Mouse (Mus musculus) kidney, embryonic 15.5 days (tissue): ENCODE data around the gene Aqp7. TPM values are rescaled to one million over a fixed set of nuclear protein-coding genes. Genes with fewer than 3 reads are reported as not detected.

Experiments used
- ATAC-seq: fragments of 200-750 bp; cut with Nextera tagmentation; replicated peaks from 2 replicates; pipeline ENCODE4 v1.8.0; 2017; ENCODE audit warnings: moderate TSS enrichment; ENCODE audit not compliant: low FRiP score
- H3K27ac ChIP-seq: fragments of 300-500 bp; sonication (generic); 2 replicates; pipeline ENCODE4 v1.5.1; 2015; ENCODE audit warnings: mild to moderate bottlenecking, inconsistent platforms
- H3K27me3 ChIP-seq: fragments of 300-500 bp; sonication (generic); 2 replicates; pipeline ENCODE4 v1.6.1; 2015; ENCODE audit warnings: inconsistent platforms
- H3K36me3 ChIP-seq: fragments of 300-500 bp; sonication (generic); 2 replicates; pipeline ENCODE4 v1.6.1; 2015; ENCODE audit warnings: inconsistent platforms
- H3K4me1 ChIP-seq: fragments of 300-500 bp; sonication (generic); 2 replicates; pipeline ENCODE4 v1.6.1; 2015; ENCODE audit warnings: inconsistent platforms
- H3K4me2 ChIP-seq: fragments of 300-500 bp; sonication (generic); 2 replicates; pipeline ENCODE4 v1.6.1; 2015; ENCODE audit warnings: moderate library complexity, mild to moderate bottlenecking, inconsistent platforms
- H3K4me3 ChIP-seq: fragments of 300-500 bp; sonication (generic); replicated peaks from 2 replicates; pipeline ENCODE4 v1.5.1; 2015; ENCODE audit warnings: mild to moderate bottlenecking, inconsistent platforms
- H3K9ac ChIP-seq: fragments of 300-500 bp; sonication (generic); 2 replicates; pipeline ENCODE4 v1.6.1; 2015; ENCODE audit warnings: mild to moderate bottlenecking, inconsistent platforms
- H3K9me3 ChIP-seq: fragments of 300-500 bp; sonication (generic); replicated peaks from 2 replicates; pipeline ENCODE4 v1.6.1; 2016; ENCODE audit warnings: inconsistent platforms
- WGBS: fragments of 180-500 bp; shearing (Covaris S2); methylation state at CpG from one replicate; pipeline ENCODE4 v1.1.7; 2015; ENCODE audit warnings: mixed read lengths; 5-methylcytosine and 5-hydroxymethylcytosine counted together
- microRNA-seq: library from miRNA; unstranded; fragments of <30 nt; microRNA quantifications from one replicate; pipeline ENCODE4, GENCODE M21; 2016
- polyA plus RNA-seq: library from polyadenylated mRNA; unstranded; fragments of >200 nt; fragmentation: Nextera tagmentation; extraction: Ambion mirVana; gene quantifications from 2 replicates; pipeline ENCODE4 v1.2.1, GENCODE M21; 2015

The Aqp7 gene
- polyA plus RNA-seq, 1 experiment from 2014 or later = 0.88 TPM

GRCm38 (mm10) chr4:40983686-40984085 is 64.3 kb downstream of the Aqp7 start:
- Histone ChIP-seq H3K27me3 (no peaks in the 10 kb centered on the region), H3K27ac (no peak overlapping the region), H3K9ac (no peak overlapping the region), H3K36me3 (peaks cover 96% of the 10 kb centered on the region), H3K4me3 (no peak overlapping the region), H3K4me1 (no peaks in the 10 kb centered on the region), H3K9me3 (no peaks in the 10 kb centered on the region), H3K4me2 (no peak overlapping the region)
- no peak for ATAC-seq
- 87% methylated on average over 1 of the region's 1 CpGs for WGBS

Small RNAs within 50 kb of the gene (microRNA-seq; reads per million reads assigned to microRNA genes)
- 1.0 reads per million for gene Mir3094

Other genes with a start within 250 kb of the Aqp7 start
- 46.3 and 46.4 TPM in 2 replicates for gene B4galt1, start 194.1 kb downstream of the Aqp7 start, polyA plus RNA-seq
- 1.1 and 31.9 TPM in 2 replicates for gene Spink4, start 128.1 kb downstream of the Aqp7 start, polyA plus RNA-seq
- 218 and 220 TPM in 2 replicates for gene Bag1, start 99.8 kb downstream of the Aqp7 start, polyA plus RNA-seq
- 114 and 121 TPM in 2 replicates for gene Chmp5, start 99.7 kb downstream of the Aqp7 start, polyA plus RNA-seq
- gene Nfx1, start 77.2 kb downstream of the Aqp7 start, polyA plus RNA-seq = 87.3 and 87.9 TPM in 2 replicates
- 29.0 and 33.1 TPM in 2 replicates for gene Aqp3, start 50.0 kb upstream of the Aqp7 start, polyA plus RNA-seq
- gene Nol6, start 76.3 kb upstream of the Aqp7 start, polyA plus RNA-seq = 30.4 and 33.1 TPM in 2 replicates
- 81.7 and 84.4 TPM in 2 replicates for gene Ube2r2, start 87.6 kb upstream of the Aqp7 start, polyA plus RNA-seq
- 66.8 and 68.5 TPM in 2 replicates for gene Ubap2, start 227.0 kb upstream of the Aqp7 start, polyA plus RNA-seq